Mouse (Mus musculus): ENCODE data around the gene Celsr1. TPM values are rescaled to one million over a fixed set of nuclear protein-coding genes. Genes with fewer than 3 reads are reported as not detected.

The Celsr1 gene
- polyA plus RNA-seq, 1 experiment from 2014 or later = 0.25 TPM

DNA sequence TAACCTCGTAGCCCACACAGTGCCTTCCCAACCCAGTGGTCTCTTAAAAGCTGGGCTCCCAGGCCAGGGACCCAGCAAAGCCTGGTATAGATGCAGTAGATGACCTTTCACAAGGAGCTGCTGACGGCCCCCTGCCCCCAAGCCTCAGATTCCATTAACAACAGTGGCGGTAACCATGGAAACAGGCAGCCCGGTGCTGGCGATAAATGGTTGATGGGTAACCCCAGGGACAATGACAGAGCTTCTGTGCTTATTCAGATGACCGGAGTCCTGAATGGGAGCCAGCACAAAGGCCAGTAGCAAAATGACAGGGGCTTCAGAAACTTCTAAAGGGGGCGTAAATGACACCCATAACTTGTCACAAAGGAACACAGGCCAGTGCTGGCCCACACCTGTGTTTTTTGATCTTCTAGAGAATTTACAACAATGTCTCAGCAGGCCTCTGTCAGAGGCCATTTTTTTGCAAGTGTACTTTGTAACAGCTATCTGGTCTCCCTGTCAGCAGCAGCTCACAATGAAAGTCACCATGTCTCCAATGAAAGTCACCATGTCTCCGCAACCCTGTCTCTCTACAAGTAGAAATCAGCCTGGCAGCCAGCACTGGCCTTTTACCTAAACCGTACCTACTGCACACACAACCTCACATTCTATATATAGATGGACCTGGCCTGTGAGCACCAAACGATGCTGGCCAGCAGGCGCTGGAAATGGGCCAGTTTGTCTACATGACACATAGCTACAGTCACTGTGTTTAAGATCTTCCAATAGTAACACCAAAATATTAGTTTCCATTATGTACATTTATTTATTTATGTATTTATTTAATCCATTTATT, 27.7 kb downstream of the Celsr1 start:
- Histone ChIP-seq H3K4me1 (0 out of 2 replicates have a peak, but pooled peaks cover 4% of the 10 kb centered on the region), H3K27ac (no peak overlapping the region), H3K36me3 (no peaks in the 10 kb centered on the region), H3K4me3 (no peak overlapping the region), H3K27me3 (replicated peaks) (no peaks in the 10 kb centered on the region), H3K9me3 (replicated peaks) (no peaks in the 10 kb centered on the region), H3K4me2 (no peak overlapping the region), H3K9ac (no peak overlapping the region)
- WGBS (ENCODE audit: insufficient replicate concordance) = 37% methylated on average over 11 of the region's 11 CpGs
- no peak for ATAC-seq

DNA sequence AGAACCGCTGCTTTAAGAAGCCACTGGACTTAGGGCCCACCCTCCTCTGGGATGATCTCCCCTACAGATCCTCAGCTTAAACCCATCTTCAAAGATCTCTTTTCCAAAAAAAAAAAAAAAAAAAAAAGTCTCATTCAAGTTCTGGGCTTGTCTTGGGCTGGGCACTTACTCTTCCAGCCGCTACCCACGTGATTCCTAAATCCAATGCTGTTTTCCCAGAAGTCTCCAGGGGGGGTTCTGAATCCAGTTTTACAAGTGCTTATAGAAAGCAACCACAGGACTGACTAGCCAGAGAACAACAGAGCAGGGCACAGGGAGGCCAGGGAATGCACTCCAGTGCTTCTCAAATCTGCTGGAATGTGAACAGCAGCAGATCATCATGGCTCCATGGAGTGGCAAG, 29.5 kb downstream of the Celsr1 start:
- H3K4me3 ChIP-seq = no peak overlapping the region
- no peaks in the 10 kb centered on the region for H3K9me3 ChIP-seq (replicated peaks)
- H3K27me3 ChIP-seq (replicated peaks) = 0 out of 2 replicates have a peak, but pooled peaks cover 6% of the 10 kb centered on the region
- no peaks in the 10 kb centered on the region for H3K36me3 ChIP-seq
- no peak overlapping the region for H3K4me2 ChIP-seq
- WGBS (ENCODE audit: insufficient replicate concordance) = 76% methylated on average over 3 of the region's 3 CpGs
- ATAC-seq = no peak
- H3K27ac ChIP-seq = no peak overlapping the region
- 0 out of 2 replicates have a peak, but pooled peaks cover 4% of the 10 kb centered on the region for H3K4me1 ChIP-seq
- H3K9ac ChIP-seq = no peak overlapping the region

DNA sequence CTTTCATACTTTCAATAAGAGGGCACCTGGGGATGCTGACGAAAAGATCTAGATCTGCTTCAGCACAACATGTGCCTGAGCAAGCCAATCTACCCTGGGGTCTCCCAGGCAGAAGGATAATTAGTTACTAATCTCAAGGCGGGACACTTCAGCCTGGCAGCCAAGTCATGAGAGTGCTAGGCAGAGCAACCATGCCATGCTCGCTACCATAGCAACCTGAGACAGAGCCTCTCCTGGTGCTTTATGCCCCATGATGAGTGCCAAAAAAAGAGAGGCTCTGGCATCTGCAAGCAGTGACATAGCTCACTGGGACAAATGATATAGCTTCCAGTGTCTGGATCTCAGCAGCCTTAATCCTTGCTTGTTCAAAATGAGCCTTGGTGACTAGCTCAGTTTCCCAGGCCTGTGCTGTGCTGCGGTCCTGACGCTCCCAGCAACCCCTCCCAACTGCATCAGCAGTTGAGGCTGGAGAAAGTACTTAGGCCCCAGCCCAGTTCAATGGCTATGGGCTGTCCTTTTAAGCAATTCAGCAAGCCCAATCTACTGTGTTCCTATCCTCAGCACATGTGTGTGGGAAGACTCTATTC, 32.8 kb downstream of the Celsr1 start:
- Histone ChIP-seq H3K9ac (no peak overlapping the region), H3K4me1 (no peaks in the 10 kb centered on the region), H3K4me3 (no peak overlapping the region), H3K9me3 (replicated peaks) (no peaks in the 10 kb centered on the region), H3K4me2 (no peak overlapping the region), H3K27ac (no peak overlapping the region), H3K27me3 (replicated peaks) (0 out of 2 replicates have a peak, but pooled peaks cover 6% of the 10 kb centered on the region), H3K36me3 (no peaks in the 10 kb centered on the region)
- ATAC-seq = no peak
- 59% methylated on average over 5 of the region's 5 CpGs for WGBS (ENCODE audit: insufficient replicate concordance)

DNA sequence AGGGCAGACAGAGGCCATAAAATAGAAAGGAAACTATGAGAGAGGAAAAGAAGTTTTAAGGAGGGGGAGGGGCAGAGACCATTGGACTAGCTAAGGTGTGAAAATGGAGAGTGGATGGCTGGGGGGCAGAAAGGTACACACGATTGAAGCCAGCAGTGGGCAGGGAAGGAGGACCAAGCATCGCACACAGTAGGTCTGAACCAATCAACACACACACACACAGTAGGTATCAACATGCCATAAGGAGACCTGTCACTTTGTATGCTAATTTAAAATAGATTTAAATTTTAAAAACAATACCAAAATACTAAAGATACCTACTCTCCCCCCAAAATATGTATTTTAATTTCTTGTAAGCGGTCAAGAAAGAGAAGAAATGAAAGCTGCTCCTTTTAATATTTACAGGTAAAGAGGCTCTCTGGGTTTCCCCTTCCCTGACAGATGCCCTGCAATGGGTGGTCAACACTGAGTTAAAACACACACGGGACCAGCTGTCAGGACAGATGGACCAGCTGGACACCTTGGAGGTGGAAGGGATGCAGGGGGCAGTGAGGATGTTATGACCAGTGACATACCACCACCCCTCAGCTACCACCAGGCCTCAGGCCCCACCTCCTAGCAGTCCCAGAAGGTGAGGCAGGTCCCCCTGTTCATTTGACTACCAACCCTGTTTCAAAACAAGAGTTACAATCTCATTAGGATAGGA, 34.9 kb downstream of the Celsr1 start:
- H3K4me3 ChIP-seq = no peak overlapping the region
- H3K9me3 ChIP-seq (replicated peaks) = no peaks in the 10 kb centered on the region
- no peaks in the 10 kb centered on the region for H3K4me1 ChIP-seq
- H3K36me3 ChIP-seq = no peaks in the 10 kb centered on the region
- no peak overlapping the region for H3K27ac ChIP-seq
- WGBS (ENCODE audit: insufficient replicate concordance) = 56% methylated on average over 4 of the region's 4 CpGs
- H3K27me3 ChIP-seq (replicated peaks) = peaks cover 18% of the 10 kb centered on the region; the same call in 1 of the 2 replicates
- H3K9ac ChIP-seq = no peak overlapping the region
- no peak for ATAC-seq
- no peak overlapping the region for H3K4me2 ChIP-seq

DNA sequence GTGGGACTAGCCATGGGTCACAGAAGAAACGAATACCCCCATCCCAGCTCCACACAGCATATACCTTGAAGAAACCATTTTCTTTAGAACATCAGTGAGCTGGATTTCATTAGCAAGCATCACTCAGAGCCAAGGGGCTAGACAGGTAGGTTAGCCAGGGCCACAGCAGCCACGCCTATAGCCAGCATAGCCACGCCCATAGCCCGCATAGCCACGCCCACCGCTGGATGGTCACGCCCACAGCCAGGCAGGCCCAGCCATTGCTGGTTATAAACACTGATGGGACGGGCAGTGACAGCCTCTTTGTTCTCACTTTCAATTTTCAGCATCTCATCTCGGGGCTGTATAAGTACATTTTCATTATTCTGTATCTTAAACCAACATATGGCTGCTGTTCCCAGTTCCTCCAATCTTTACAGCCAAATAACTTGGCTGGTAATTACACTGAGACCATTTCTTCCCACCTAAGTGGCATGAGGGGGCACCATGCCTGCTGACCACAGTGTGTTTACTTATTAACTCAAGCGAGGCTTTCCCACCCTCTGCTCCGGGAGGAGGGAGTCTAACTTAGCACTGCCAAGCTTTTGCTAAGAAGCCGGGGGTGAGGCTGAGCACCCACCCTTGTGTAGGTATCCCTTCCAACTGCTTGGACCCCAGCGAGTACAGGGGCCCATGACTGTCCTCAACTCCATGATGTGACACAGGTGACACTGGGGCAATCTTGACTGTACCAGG, 37.4 kb downstream of the Celsr1 start:
- H3K36me3 ChIP-seq = no peaks in the 10 kb centered on the region
- H3K27me3 ChIP-seq (replicated peaks) = peaks cover 26% of the 10 kb centered on the region
- WGBS (ENCODE audit: insufficient replicate concordance) = 37% methylated on average over 13 of the region's 13 CpGs
- ATAC-seq = peak; percentile 61; the same call in 1 of the 2 replicates
- no peak overlapping the region for H3K27ac ChIP-seq
- no peak overlapping the region for H3K4me2 ChIP-seq
- H3K4me1 ChIP-seq = no peaks in the 10 kb centered on the region
- H3K4me3 ChIP-seq = no peak overlapping the region
- no peak overlapping the region for H3K9ac ChIP-seq
- H3K9me3 ChIP-seq (replicated peaks) = no peaks in the 10 kb centered on the region

DNA sequence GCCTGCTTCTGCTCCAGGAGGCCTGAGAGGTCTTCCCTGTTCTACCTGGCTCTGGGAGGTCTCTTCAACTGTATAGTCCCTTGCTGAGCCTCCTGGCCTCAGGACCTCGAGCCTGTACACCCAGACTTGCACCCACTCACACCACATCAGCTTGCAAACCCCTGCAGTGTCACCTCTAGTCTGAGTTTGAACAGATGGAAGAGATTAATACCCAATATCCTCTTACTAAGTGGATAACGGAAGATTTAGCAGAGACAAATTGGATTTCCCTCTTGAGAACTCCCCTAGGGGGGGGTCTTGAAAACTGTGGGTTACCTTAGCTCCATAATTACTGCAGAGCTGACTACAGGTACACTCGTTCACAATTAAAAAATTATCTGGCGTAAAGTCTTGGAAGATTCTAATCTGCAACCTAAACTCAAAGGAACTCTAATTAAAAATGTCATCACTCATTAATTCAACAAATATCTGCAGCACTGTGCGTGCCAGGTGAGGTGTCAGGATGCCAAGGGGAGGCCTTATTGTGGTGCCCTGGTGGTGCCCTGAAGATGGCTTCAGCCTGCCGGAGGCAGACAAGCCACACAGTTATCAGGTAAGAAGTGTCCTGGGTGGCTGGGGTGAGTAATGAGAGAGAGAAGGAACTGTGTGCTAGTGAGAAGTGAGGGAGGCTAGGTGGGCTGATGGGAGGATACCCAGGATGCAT, 38.5 kb downstream of the Celsr1 start:
- WGBS (ENCODE audit: insufficient replicate concordance) = 57% methylated on average over 6 of the region's 6 CpGs

DNA sequence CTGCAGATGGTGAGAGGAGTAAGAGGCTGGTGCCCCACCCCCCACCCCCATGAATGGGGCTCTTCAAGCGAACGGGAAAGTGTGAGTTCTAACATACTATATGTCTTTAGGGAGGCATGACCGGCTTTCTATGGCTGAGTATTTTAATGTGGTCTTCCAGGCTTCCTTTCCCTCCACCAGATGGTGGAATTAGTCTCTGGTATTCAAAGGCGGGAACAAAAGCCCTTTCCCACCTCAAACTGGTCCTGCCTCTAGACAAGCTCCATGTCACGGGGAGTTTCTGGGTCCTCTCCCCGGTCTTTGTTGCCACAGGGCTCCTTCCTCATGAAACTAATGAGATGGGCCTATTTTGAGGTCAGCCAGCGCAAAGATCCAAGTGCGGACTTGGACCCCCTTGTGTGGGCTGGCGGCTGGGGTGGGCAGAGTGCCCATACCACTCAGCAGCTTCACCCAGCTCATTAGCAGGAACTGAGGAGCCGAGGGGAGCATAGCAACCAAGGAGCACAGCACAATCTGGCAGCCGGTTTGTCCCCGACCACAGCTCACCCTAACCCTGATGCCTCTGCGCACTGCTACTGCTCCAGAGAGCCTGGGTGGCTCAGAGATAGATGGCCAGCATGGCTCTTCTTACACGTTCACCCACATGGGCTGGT, 39.5 kb downstream of the Celsr1 start:
- Histone ChIP-seq H3K9ac (no peak overlapping the region), H3K4me2 (no peak overlapping the region), H3K36me3 (no peaks in the 10 kb centered on the region), H3K4me1 (no peaks in the 10 kb centered on the region), H3K9me3 (replicated peaks) (no peaks in the 10 kb centered on the region), H3K27ac (no peak overlapping the region), H3K27me3 (replicated peaks) (peaks cover 24% of the 10 kb centered on the region), H3K4me3 (no peak overlapping the region)
- ATAC-seq = no peak
- WGBS (ENCODE audit: insufficient replicate concordance) = 50% methylated on average over 14 of the region's 14 CpGs

More for the DNA sequence above, 38.5 kb downstream of the Celsr1 start:
- no peaks in the 10 kb centered on the region for H3K9me3 ChIP-seq (replicated peaks)
- H3K27me3 ChIP-seq (replicated peaks) = peaks cover 21% of the 10 kb centered on the region
- H3K36me3 ChIP-seq = no peaks in the 10 kb centered on the region
- ATAC-seq = no peak
- H3K27ac ChIP-seq = no peak overlapping the region
- H3K4me1 ChIP-seq = no peaks in the 10 kb centered on the region
- H3K9ac ChIP-seq = no peak overlapping the region
- no peak overlapping the region for H3K4me2 ChIP-seq
- no peak overlapping the region for H3K4me3 ChIP-seq

DNA sequence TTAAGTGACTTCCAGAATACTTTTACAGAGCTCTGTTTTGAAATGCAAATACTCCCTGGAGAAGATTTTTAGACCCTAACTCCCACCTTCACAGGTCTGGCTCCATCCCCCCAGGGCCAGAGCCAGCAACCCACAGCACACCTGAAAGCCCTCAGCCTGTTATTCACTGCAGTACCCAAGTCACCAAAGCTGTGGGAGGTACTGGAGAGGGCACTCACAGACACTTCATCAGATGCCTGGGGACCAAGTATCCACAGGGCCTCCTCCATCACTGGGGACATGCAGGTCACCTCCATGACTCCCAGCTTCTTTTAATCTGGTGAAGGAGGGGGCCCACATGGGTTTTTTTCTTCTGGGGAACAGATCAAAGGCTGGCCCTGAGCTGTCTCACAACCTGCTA, 40.2 kb downstream of the Celsr1 start:
- no peak overlapping the region for H3K4me3 ChIP-seq
- H3K27ac ChIP-seq = no peak overlapping the region
- no peaks in the 10 kb centered on the region for H3K9me3 ChIP-seq (replicated peaks)
- H3K27me3 ChIP-seq (replicated peaks) = peaks cover 30% of the 10 kb centered on the region
- H3K36me3 ChIP-seq = no peaks in the 10 kb centered on the region
- H3K4me2 ChIP-seq = no peak overlapping the region
- no peaks in the 10 kb centered on the region for H3K4me1 ChIP-seq
- no peak overlapping the region for H3K9ac ChIP-seq
- ATAC-seq = no peak

DNA sequence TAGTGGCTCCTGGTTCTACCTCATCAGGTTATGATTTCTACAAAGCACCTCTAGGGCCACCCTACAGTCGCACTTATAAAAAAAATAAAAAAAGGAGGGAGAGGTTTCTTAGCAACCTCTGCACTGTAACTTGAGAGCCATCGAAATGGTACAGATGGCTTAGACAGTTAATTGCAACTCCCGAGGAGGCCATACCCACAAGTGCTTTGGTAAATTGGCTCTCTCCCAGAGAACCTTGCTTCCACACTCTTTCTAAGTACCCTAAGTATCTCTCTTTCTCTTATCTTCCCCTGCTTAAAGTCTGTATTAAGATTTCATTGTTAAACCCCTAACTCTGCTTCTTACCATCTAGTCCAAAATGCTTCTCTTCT, 41.5 kb downstream of the Celsr1 start:
- Histone ChIP-seq H3K36me3 (no peaks in the 10 kb centered on the region), H3K4me3 (no peak overlapping the region), H3K9me3 (replicated peaks) (no peaks in the 10 kb centered on the region), H3K9ac (no peak overlapping the region), H3K27ac (no peak overlapping the region), H3K27me3 (replicated peaks) (peaks cover 30% of the 10 kb centered on the region), H3K4me2 (no peak overlapping the region), H3K4me1 (no peaks in the 10 kb centered on the region)
- WGBS (ENCODE audit: insufficient replicate concordance) = 47% methylated on average over 3 of the region's 3 CpGs
- no peak for ATAC-seq

DNA sequence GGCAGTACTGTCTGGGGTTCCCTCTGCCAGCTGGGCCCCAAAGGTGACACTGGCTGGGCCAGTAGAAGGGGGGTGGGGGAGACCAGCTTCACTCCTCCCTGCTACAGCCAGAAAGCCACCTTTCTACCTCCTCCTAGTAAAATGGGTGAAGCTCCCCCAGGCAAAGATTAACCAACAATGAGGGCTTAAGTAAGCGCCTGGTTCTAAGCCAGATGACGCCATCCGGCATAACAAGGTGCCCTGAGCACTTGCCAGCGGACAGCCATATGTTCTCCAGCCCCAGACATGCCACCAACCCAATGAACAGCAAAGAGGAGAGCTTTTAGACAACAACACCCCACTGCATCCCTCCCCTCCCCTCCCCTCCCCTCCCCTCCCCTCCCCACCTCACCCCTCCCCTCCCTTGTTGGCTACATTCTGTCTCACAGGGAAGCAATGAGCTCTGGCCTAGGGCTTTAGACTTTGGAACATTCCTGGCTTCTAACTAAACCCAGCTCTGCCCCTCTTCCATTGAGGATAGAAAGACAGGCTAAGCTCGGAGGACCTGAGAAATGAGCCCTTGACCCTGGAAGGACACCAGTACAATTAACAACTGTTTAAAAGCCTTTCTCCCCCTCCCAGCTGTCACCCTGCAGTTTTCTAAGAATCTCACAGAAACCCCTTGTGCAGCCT, 42.0 kb downstream of the Celsr1 start:
- H3K36me3 ChIP-seq = no peaks in the 10 kb centered on the region
- no peak overlapping the region for H3K9ac ChIP-seq
- H3K27me3 ChIP-seq (replicated peaks) = peaks cover 34% of the 10 kb centered on the region
- no peak overlapping the region for H3K4me3 ChIP-seq
- no peaks in the 10 kb centered on the region for H3K4me1 ChIP-seq
- H3K27ac ChIP-seq = no peak overlapping the region
- 70% methylated on average over 5 of the region's 5 CpGs for WGBS (ENCODE audit: insufficient replicate concordance)
- no peak overlapping the region for H3K4me2 ChIP-seq
- H3K9me3 ChIP-seq (replicated peaks) = no peaks in the 10 kb centered on the region
- ATAC-seq = no peak

All from liver, embryonic 12.5 days (tissue).